8 mouse cellular contexts compared by ENCODE assay signal in genomic region chr14:120263380-120264135, GRCm38 (mm10). TPM values are rescaled to one million over a fixed set of nuclear protein-coding genes. Genes with fewer than 3 reads are reported as not detected.
DNase-seq lines count a peak whose midpoint lies in the region; ATAC-seq and TF ChIP-seq lines count a peak whose summit lies in the region.

No protein-coding gene starts in this region.

- no peak for TF ChIP-seq POLR2A in bone marrow macrophage, adult 2 months (IDR thresholded peaks at IDR 0.05; ENCODE audit: borderline replicate concordance, low read depth, low read length)

- H3K36me3 ChIP-seq in forebrain, embryonic 11.5 days (ENCODE audit: control insufficient read depth, insufficient read depth, low read length) = no peaks in the 10 kb centered on the region

- ATAC-seq in hematopoietic stem cell, adult 5-6 weeks (replicated peaks in 1 of 2; ENCODE audit: insufficient read depth in 1 of 2, low FRiP score in 2 of 2, low TSS enrichment in 1 of 2, low read depth in 1 of 2, poor library complexity in 2 of 2, severe bottlenecking in 2 of 2) = peak; percentile 38 to 43; a peak in 1 of 4 replicates
- 0 out of 2 replicates have a peak, but pooled peaks have one; percentile 36 for ATAC-seq in neutrophil, adult 5-6 weeks (ENCODE audit: extremely low read depth, insufficient number of reproducible peaks, low FRiP score, poor library complexity, severe bottlenecking)
- ATAC-seq in forebrain, embryonic 11.5 days (replicated peaks; ENCODE audit: low FRiP score) = no peak

- peak; percentile 67 for DNase-seq in gastrocnemius, adult 18-20 months (ENCODE audit: low spot score)
- DNase-seq in gastrocnemius, adult 8-10 months (ENCODE audit: low spot score in 2 of 2) = no peak
- DNase-seq in ovary, postnatal 36 days (ENCODE audit: low spot score) = peak; percentile 45
- DNase-seq in ovary, adult 18-20 months (ENCODE audit: low spot score) = no peak
- no peak for DNase-seq in forebrain, embryonic 11.5 days (ENCODE audit: low spot score)

- WGBS in forebrain, embryonic 11.5 days = 78% methylated on average over 11 of the region's 11 CpGs

- no peaks in the 10 kb centered on the region for H3K9me3 ChIP-seq in forebrain, embryonic 11.5 days (ENCODE audit: control insufficient read depth, low read length)

- TF ChIP-seq CTCF in bone marrow macrophage, adult 2 months (IDR thresholded peaks at IDR 0.05; ENCODE audit: low read depth, low read length) = no peak; the same call in 1 of the 2 replicates

- H3K4me3 ChIP-seq in bone marrow macrophage, adult 2 months (ENCODE audit: insufficient read depth, low read length) = 0 out of 2 replicates have a peak overlapping the region, but pooled peaks have one; percentile 8
- no peak overlapping the region for H3K4me3 ChIP-seq in forebrain, embryonic 11.5 days (ENCODE audit: low read depth, low read length)

- peaks cover 14% of the 10 kb centered on the region for H3K4me1 ChIP-seq in bone marrow macrophage, adult 2 months (ENCODE audit: control insufficient read depth, insufficient read depth, low read length)
- no peaks in the 10 kb centered on the region for H3K4me1 ChIP-seq in forebrain, embryonic 11.5 days (replicated peaks; ENCODE audit: control insufficient read depth, insufficient read depth, low read length)

- H3K4me2 ChIP-seq in forebrain, embryonic 11.5 days (ENCODE audit: low read depth, low read length, severe bottlenecking) = no peak overlapping the region

- no peak overlapping the region for H3K9ac ChIP-seq in forebrain, embryonic 11.5 days (ENCODE audit: low read length)

- 0 out of 2 replicates have a peak overlapping the region, but pooled peaks have one; percentile 3 for H3K27ac ChIP-seq in bone marrow macrophage, adult 2 months (ENCODE audit: insufficient read depth, low read depth, low read length)
- H3K27ac ChIP-seq in forebrain, embryonic 11.5 days (ENCODE audit: low read depth, low read length) = no peak overlapping the region

- H3K27me3 ChIP-seq in forebrain, embryonic 11.5 days (ENCODE audit: control insufficient read depth, insufficient read depth, low read length) = no peaks in the 10 kb centered on the region

RNA-seq across cellular contexts. Expression of gene Mbnl2, which starts 11.9 kb away (rescaled TPM):
- total RNA-seq in gastrocnemius, adult 18-20 months (2021) = 100 to 1,000 TPM; 299 to 300 TPM
- 100 to 1,000 TPM; 229 to 309 (median 276) TPM for total RNA-seq in gastrocnemius, adult 8-10 months (2022)
- 98.2 and 110 TPM in 2 replicates for polyA plus RNA-seq in bone marrow macrophage, adult 2 months (2012; ENCODE audit: insufficient read depth, insufficient read length, missing spikeins)
- 78.6 and 111 TPM in 2 replicates for total RNA-seq in hematopoietic stem cell, adult 5-6 weeks (2017)
- 132 and 153 TPM in 2 replicates for total RNA-seq in neutrophil, adult 5-6 weeks (2017)
- 39.2 and 39.6 TPM in 2 replicates for polyA plus RNA-seq in forebrain, embryonic 11.5 days (2014; fragmentation: Nextera tagmentation; extraction: Ambion mirVana)

Comparison
In these comparisons a context has a peak if more than half of its experiments do, and no peak if none do; other contexts are left out.
1. DNase-seq: peak in gastrocnemius, adult 18-20 months (single experiment) and ovary, postnatal 36 days (single experiment); none in gastrocnemius, adult 8-10 months (0 of 2), ovary, adult 18-20 months (single experiment) and forebrain, embryonic 11.5 days (single experiment).